15 mouse cellular contexts compared by ENCODE assay signal in the genomic region with DNA sequence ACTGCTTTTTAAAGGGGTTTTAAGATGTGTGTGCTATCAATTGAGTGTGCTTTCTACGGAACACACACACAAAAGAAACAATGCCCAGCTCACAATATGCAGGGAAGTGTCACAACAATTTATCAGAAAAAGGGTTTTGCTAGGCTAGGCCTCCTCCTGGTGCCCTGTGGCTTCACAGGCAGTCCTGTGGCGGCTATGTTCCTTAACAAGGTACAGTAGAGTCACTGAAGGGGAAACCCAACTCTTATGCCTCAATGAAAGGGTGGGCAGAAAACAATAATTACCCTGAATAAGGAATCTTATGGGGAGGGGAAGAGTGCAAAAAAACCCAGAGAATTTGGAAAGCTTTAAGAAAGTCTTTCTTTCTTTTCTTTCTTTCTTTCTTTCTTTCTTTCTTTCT. TPM values are rescaled to one million over a fixed set of nuclear protein-coding genes. Genes with fewer than 3 reads are reported as not detected.
DNase-seq lines count a peak whose midpoint lies in the region; ATAC-seq and TF ChIP-seq lines count a peak whose summit lies in the region.
"Had no signal": no experiment of that assay in that cellular context is flagged by ENCODE, and none has a peak within 500 bp of the region (broad histone marks: within the 10 kb centered on the region; RNA-seq: fewer than 3 reads in every experiment).

No protein-coding gene starts in this region.

- no peak for DNase-seq in liver, postnatal 0 days
- DNase-seq in liver = no peak
- peak; percentile 54 for DNase-seq in brain, embryonic 14.5 days (ENCODE audit: low read depth)
- DNase-seq in left cerebral cortex, adult 9 months (ENCODE audit: low spot score in 2 of 2) = no peak
- DNase-seq: adrenal gland, adult 2 months; adrenal gland, postnatal 25 days; cerebellum, adult 2 months; cerebellum, postnatal 10 days; gastrocnemius, postnatal 14 days; heart, postnatal 10 days had no signal

- 0 out of 2 replicates have a peak, but pooled peaks cover 2% of the 10 kb centered on the region for H3K4me1 ChIP-seq in liver, postnatal 0 days (ENCODE audit: insufficient read depth)
- peaks cover 34% of the 10 kb centered on the region for H3K4me1 ChIP-seq in forebrain, embryonic 12.5 days

- no peaks in the 10 kb centered on the region for H3K9me3 ChIP-seq in liver, postnatal 0 days (ENCODE audit: low read length)
- no peaks in the 10 kb centered on the region for H3K9me3 ChIP-seq in forebrain, embryonic 12.5 days
- H3K9me3 ChIP-seq: embryonic facial prominence, embryonic 10.5 days had no signal

- no peak overlapping the region for H3K4me2 ChIP-seq in liver, postnatal 0 days (ENCODE audit: low read depth, low read length)
- no peak overlapping the region for H3K4me2 ChIP-seq in forebrain, embryonic 12.5 days
- H3K4me2 ChIP-seq: hindbrain, embryonic 14.5 days had no signal

- no peaks in the 10 kb centered on the region for H3K36me3 ChIP-seq in liver, postnatal 0 days (replicated peaks; ENCODE audit: insufficient read depth, low read length)
- peaks cover 6% of the 10 kb centered on the region; the same call in 1 of the 2 replicates for H3K36me3 ChIP-seq in forebrain, embryonic 12.5 days (replicated peaks)

- no peak for ATAC-seq in liver, postnatal 0 days
- ATAC-seq in forebrain, embryonic 12.5 days (ENCODE audit: low FRiP score) = peak; percentile 28; the same call in 1 of the 2 replicates
- ATAC-seq in granulocyte monocyte progenitor cell, adult 5-6 weeks (replicated peaks; ENCODE audit: poor library complexity, severe bottlenecking) = 0 out of 2 replicates have a peak, but pooled peaks have one; percentile 29
- ATAC-seq: intestine, embryonic 16.5 days had no signal

- TF ChIP-seq EP300 in liver, postnatal 0 days (IDR thresholded peaks at IDR 0.05; ENCODE audit: low read depth) = no peak

- 67% methylated on average over 2 of the region's 2 CpGs for WGBS in liver, postnatal 0 days (ENCODE audit: insufficient replicate concordance)
- WGBS in forebrain, embryonic 12.5 days = 15% methylated on average over 2 of the region's 2 CpGs

- no peak overlapping the region for H3K9ac ChIP-seq in liver, postnatal 0 days (replicated peaks)
- no peak overlapping the region for H3K9ac ChIP-seq in forebrain, embryonic 12.5 days
- H3K9ac ChIP-seq: hindbrain, embryonic 14.5 days had no signal

- 0 out of 2 replicates have a peak overlapping the region, but pooled peaks have one; percentile 11 for H3K27ac ChIP-seq in liver, postnatal 0 days (ENCODE audit: low read depth)
- no peak overlapping the region for H3K27ac ChIP-seq in forebrain, embryonic 12.5 days
- H3K27ac ChIP-seq: hindbrain, embryonic 14.5 days had no signal

- no peak for TF ChIP-seq POLR2A in brain, embryonic 14.5 days (IDR thresholded peaks at IDR 0.05; ENCODE audit: borderline replicate concordance, extremely low read depth, insufficient read depth, insufficient read length, poor library complexity, severe bottlenecking)

- TF ChIP-seq CTCF in liver, postnatal 0 days (IDR thresholded peaks at IDR 0.05; ENCODE audit: low read depth) = no peak
- TF ChIP-seq CTCF in brain, embryonic 14.5 days (IDR thresholded peaks at IDR 0.05; ENCODE audit: borderline replicate concordance, extremely low read depth, insufficient read depth, insufficient read length) = no peak

- H3K4me3 ChIP-seq in liver, postnatal 0 days (ENCODE audit: low read depth, low read length) = no peak overlapping the region
- no peak overlapping the region for H3K4me3 ChIP-seq in forebrain, embryonic 12.5 days (replicated peaks)
- H3K4me3 ChIP-seq: embryonic facial prominence, embryonic 10.5 days had no signal

- H3K27me3 ChIP-seq in liver, postnatal 0 days (ENCODE audit: insufficient read depth, low read length) = no peaks in the 10 kb centered on the region
- H3K27me3 ChIP-seq in forebrain, embryonic 12.5 days = no peaks in the 10 kb centered on the region

RNA-seq across cellular contexts. Expression of a gene that starts 40.2 kb away (rescaled TPM):
- 3.8 and 4.3 TPM in 2 replicates for polyA plus RNA-seq in liver, postnatal 0 days (2015; fragmentation: Nextera tagmentation; extraction: Ambion mirVana)
- 10.6 and 11.6 TPM in 2 replicates for polyA plus RNA-seq in brain, embryonic 14.5 days (2012; rRNA removed)
- polyA plus RNA-seq in forebrain, embryonic 12.5 days (2016; fragmentation: Nextera tagmentation; extraction: Ambion mirVana) = 12.7 and 13.1 TPM in 2 replicates
- total RNA-seq in granulocyte monocyte progenitor cell, adult 5-6 weeks (2014; fragmentation: Nextera tagmentation) = 23.2 and 33.9 TPM in 2 replicates
- 24.1 and 26.8 TPM in 2 replicates for total RNA-seq in granulocyte monocyte progenitor cell, adult 5-6 weeks (2017)

RNA-seq across cellular contexts. Expression of a gene that starts 40.2 kb away (rescaled TPM):
- polyA plus RNA-seq in liver, postnatal 0 days (2015; fragmentation: Nextera tagmentation; extraction: Ambion mirVana) = 0.86 and 1.2 TPM in 2 replicates
- 0.93 and 1.8 TPM in 2 replicates for polyA plus RNA-seq in brain, embryonic 14.5 days (2012; rRNA removed)
- polyA plus RNA-seq in forebrain, embryonic 12.5 days (2016; fragmentation: Nextera tagmentation; extraction: Ambion mirVana) = 4.2 and 6.0 TPM in 2 replicates
- 28.1 and 28.6 TPM in 2 replicates for total RNA-seq in granulocyte monocyte progenitor cell, adult 5-6 weeks (2014; fragmentation: Nextera tagmentation)
- total RNA-seq in granulocyte monocyte progenitor cell, adult 5-6 weeks (2017) = 5.2 and 7.3 TPM in 2 replicates
